In the genomic region with DNA sequence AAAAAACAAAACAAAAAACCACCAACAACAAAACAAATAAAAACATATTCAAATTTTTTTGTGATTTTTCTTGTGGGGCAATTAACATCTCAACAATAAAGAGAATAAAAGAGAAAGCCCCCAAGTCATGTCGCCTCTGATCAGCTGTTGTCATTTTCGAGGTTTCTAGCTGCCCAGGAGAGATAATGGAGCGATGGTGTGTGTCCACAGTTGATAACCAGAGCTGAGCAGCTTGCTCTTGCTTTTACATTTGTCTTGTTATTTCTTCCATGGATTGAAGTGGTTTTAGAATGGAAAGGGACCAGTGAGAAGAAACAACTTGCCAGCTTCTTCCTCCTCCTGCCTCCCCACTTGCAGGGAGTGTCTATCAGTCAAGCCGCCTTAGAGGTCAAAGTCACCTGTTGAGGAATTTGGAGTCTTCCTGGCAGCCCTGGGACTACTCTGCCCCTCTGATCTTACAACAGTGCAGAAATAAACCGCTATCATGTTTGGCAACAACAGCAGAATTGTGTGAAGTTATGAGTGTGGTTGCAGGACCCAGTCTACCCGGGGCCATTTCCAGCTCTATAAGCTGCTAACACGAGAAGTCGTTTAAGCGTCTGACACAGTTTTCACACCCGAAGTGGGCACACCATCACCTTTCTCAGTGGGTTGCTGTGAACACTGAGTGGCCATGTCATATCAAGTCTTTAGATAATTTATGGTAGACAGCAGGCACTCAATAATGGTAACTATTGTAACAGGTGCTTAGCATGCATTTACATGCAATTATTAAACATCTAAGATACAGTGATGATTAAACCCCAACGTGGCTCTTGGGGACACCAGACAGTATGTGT, we compare ENCODE assay signal across 16 mouse cellular contexts. TPM values are rescaled to one million over a fixed set of nuclear protein-coding genes. Genes with fewer than 3 reads are reported as not detected.
DNase-seq lines count a peak whose midpoint lies in the region; ATAC-seq and TF ChIP-seq lines count a peak whose summit lies in the region.
"Had no signal": no experiment of that assay in that cellular context is flagged by ENCODE, and none has a peak within 500 bp of the region (broad histone marks: within the 10 kb centered on the region; RNA-seq: fewer than 3 reads in every experiment).

No protein-coding gene starts in this region.

- peak overlapping the region; percentile 29; the same call in 1 of the 2 replicates for H3K4me2 ChIP-seq in heart, embryonic 11.5 days

- 63% methylated on average over 11 of the region's 11 CpGs for WGBS in heart, embryonic 11.5 days (ENCODE audit: insufficient replicate concordance)
- 56% methylated on average over 11 of the region's 11 CpGs for WGBS in heart, adult 2 months

- TF ChIP-seq POLR2A in heart, adult 2 months (IDR thresholded peaks at IDR 0.05; ENCODE audit: insufficient read depth, low read depth, low read length) = no peak

- TF ChIP-seq EP300 in heart, adult 2 months (IDR thresholded peaks at IDR 0.05; ENCODE audit: insufficient read depth, low read depth, low read length) = no peak

- ATAC-seq in heart, embryonic 11.5 days (replicated peaks; ENCODE audit: insufficient number of reproducible peaks, low FRiP score, low TSS enrichment) = peak; percentile 74; the same call in 1 of the 2 replicates

- no peaks in the 10 kb centered on the region for H3K27me3 ChIP-seq in heart, embryonic 11.5 days (ENCODE audit: control insufficient read depth, insufficient read depth, low read length)
- no peaks in the 10 kb centered on the region for H3K27me3 ChIP-seq in heart, adult 2 months (ENCODE audit: control insufficient read depth, insufficient read depth, low read length)

- no peaks in the 10 kb centered on the region for H3K79me2 ChIP-seq in heart, adult 2 months (replicated peaks; ENCODE audit: control insufficient read depth, insufficient read depth, low read length)

- H3K9me3 ChIP-seq in heart, embryonic 11.5 days (replicated peaks; ENCODE audit: control insufficient read depth, low read length) = no peaks in the 10 kb centered on the region

- no peak for DNase-seq in heart, adult 2 months
- DNase-seq in spleen, postnatal 10 days (ENCODE audit: low spot score in 2 of 2) = peak; percentile 51 to 57
- DNase-seq in spleen, adult 12 weeks (ENCODE audit: low spot score) = no peak
- peak; percentile 76 for DNase-seq in liver
- DNase-seq in yolk sac, embryonic 10.5 days (ENCODE audit: low spot score) = peak; percentile 19
- DNase-seq in embryo, embryonic 10.5 days (ENCODE audit: low spot score) = no peak
- no peak for DNase-seq in adrenal gland, postnatal 4 days (ENCODE audit: low spot score in 2 of 2)
- DNase-seq: adrenal gland, postnatal 25 days; cerebellum, adult 2 months; gastrocnemius, adult 2 months; heart, postnatal 14 days; lung, adult 2 months had no signal

- H3K4me1 ChIP-seq in heart, embryonic 11.5 days (ENCODE audit: control insufficient read depth, insufficient read depth, low read length) = peaks cover 7% of the 10 kb centered on the region; the same call in 1 of the 2 replicates
- H3K4me1 ChIP-seq in heart, adult 2 months (ENCODE audit: control insufficient read depth, insufficient read depth, low read length) = no peaks in the 10 kb centered on the region

- no peaks in the 10 kb centered on the region for H3K36me3 ChIP-seq in heart, embryonic 11.5 days (ENCODE audit: control insufficient read depth, insufficient read depth, low read length)
- peaks cover 3% of the 10 kb centered on the region; the same call in 1 of the 2 replicates for H3K36me3 ChIP-seq in heart, adult 2 months (ENCODE audit: control insufficient read depth, insufficient read depth, low read length)

- no peak for TF ChIP-seq CTCF in heart, adult 2 months (IDR thresholded peaks at IDR 0.05)

- peak overlapping the region; percentile 86 for H3K27ac ChIP-seq in heart, embryonic 11.5 days (ENCODE audit: low read depth, low read length)
- no peak overlapping the region for H3K27ac ChIP-seq in heart, adult 2 months
- H3K27ac ChIP-seq: gastrocnemius, adult 2 months had no signal

- no peak overlapping the region for H3K4me3 ChIP-seq in heart, embryonic 11.5 days (ENCODE audit: low read depth, low read length)
- no peak overlapping the region for H3K4me3 ChIP-seq in heart, adult 2 months
- H3K4me3 ChIP-seq: gastrocnemius, adult 2 months; myocyte had no signal

- intact Hi-C loops in heart, adult 2 months (cut with DNase I) = no loop called here

- H3K9ac ChIP-seq in heart, embryonic 11.5 days (ENCODE audit: low read depth, low read length) = 0 out of 2 replicates have a peak overlapping the region, but pooled peaks have one; percentile 3
- no peak overlapping the region for H3K9ac ChIP-seq in heart, adult 2 months (ENCODE audit: low read depth, low read length)

RNA-seq across cellular contexts. Expression of gene 1700024P04Rik, which starts 35.7 kb away (rescaled TPM):
- not detected in 2 replicates for polyA plus RNA-seq in heart, embryonic 11.5 days (2014; fragmentation: Nextera tagmentation; extraction: Ambion mirVana)
- total RNA-seq in heart, adult 2 months (2021) = not detected
- not detected in 2 replicates for polyA plus RNA-seq in heart, adult 2 months (2012; rRNA removed)
- total RNA-seq in adrenal gland, postnatal 4 days (2021) = not detected
- total RNA-seq: adrenal gland, postnatal 25 days; gastrocnemius, adult 2 months; heart, postnatal 14 days; left cerebral cortex, postnatal 25 days had no signal
- polyA plus RNA-seq: cerebellum, adult 2 months; forebrain, embryonic 11.5 days; lung, adult 2 months; myocyte had no signal

Comparison
In these comparisons a context has a peak if more than half of its experiments do, and no peak if none do; other contexts are left out.
1. DNase-seq: peak in spleen, postnatal 10 days (2 of 2), liver (single experiment) and yolk sac, embryonic 10.5 days (single experiment); none in heart, adult 2 months (0 of 2), spleen, adult 12 weeks (single experiment), embryo, embryonic 10.5 days (single experiment) and adrenal gland, postnatal 4 days (0 of 2).